Mouse (Mus musculus) hematopoietic stem cell, adult 5-6 weeks (primary cell): Measurements from ENCODE around the gene Cask. TPM values are rescaled to one million over a fixed set of nuclear protein-coding genes. Genes with fewer than 3 reads are reported as not detected.

ENCODE experiments used
- ATAC-seq, 2 experiments: fragments of 125-278 bp in 1 of 2; replicated peaks in 1 of 2; 2 replicates each; pipeline ENCODE4 v1.8.0; 2016 to 2017; ENCODE audit warnings: inconsistent platforms in 2 of 2, mild to moderate bottlenecking in 2 of 2, moderate number of reproducible peaks in 2 of 2, low read depth in 1 of 2, moderate TSS enrichment in 1 of 2; ENCODE audit not compliant: low FRiP score in 2 of 2, poor library complexity in 2 of 2, severe bottlenecking in 2 of 2, insufficient read depth in 1 of 2, low TSS enrichment in 1 of 2
- total RNA-seq: library from RNA; stranded (forward); fragments of 172-1452, 232-1000 nt; gene quantifications from 2 replicates; pipeline ENCODE4 v1.2.3, GENCODE M21; 2017

Gene Cask
- total RNA-seq, result 6.8 and 14.1 TPM in 2 replicates

- no peak for ATAC-seq
Observed at GRCm38 (mm10) chrX:13851285-13851684, at the start of gene Cask. Gene Cask, minus strand, starts transcription at chrX:13851367.

DNA sequence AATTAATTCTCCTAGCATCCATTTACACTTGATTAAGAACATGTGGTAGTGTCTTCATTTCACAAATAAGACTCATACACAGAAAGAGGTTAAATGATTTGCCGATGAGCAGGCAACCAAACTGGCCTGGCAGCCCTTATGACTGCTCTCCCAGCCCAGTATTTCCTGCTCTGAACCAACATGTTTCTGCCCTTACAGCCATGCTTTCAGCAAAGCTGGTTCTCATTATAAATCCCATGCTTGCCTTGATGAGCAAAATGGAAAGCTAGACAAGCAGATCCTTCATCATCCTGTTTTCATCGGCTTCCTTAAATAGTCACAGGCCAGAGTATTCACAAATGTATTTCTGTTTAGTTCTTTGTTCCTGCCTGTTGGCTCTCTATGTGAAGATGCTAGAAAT is 38.8 kb upstream of the Cask start:
- no peak for ATAC-seq

- no peak for ATAC-seq
Observed at GRCm38 (mm10) chrX:13884348-13884747, 33.2 kb upstream of the Cask start.

GRCm38 (mm10) chrX:13881969-13882368 is 30.8 kb upstream of the Cask start:
- no peak for ATAC-seq

GRCm38 (mm10) chrX:13860145-13860544 is 9.0 kb upstream of the Cask start:
- no peak for ATAC-seq

DNA sequence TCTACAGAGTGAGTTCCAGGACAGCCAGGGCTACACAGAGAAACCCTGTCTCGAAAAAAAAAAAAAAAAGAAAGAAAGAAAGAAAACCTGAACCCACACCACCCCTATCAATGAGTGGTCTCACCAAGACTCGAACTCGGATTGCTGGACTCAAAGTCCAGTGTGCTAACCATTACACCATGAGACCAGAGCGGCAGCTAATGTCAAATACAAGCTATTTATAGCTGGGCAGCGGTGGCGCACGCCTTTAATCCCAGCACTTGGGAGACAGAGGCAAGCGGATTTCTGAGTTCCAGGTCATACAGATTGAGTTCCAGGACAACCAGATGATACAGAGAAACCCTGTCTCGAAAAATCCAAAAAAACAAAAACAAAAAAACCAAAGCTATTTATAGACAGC is 7.9 kb upstream of the Cask start:
- ATAC-seq, result no peak

- no peak for ATAC-seq
Observed at GRCm38 (mm10) chrX:13848473-13848872, 2.7 kb downstream of the Cask start.

DNA sequence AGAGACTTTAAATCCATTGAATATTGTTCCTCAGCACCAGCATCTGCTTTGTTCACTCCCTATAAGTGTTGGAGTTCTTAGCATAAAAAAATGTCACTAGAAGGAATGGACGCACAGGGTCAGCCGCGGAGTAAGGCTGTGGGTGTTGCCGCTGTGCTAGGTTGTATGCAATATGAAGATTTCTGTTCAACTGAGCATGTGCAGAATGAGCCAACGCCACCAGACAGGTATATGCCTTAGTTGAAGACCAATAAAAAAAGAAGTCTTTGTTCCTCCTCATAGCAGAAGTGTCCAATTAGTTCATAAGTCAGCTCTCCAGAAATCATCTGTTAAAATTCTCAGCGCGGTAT is 3.7 kb downstream of the Cask start:
- peak; percentile 26 to 47; a peak in 2 of 4 replicates for ATAC-seq

DNA sequence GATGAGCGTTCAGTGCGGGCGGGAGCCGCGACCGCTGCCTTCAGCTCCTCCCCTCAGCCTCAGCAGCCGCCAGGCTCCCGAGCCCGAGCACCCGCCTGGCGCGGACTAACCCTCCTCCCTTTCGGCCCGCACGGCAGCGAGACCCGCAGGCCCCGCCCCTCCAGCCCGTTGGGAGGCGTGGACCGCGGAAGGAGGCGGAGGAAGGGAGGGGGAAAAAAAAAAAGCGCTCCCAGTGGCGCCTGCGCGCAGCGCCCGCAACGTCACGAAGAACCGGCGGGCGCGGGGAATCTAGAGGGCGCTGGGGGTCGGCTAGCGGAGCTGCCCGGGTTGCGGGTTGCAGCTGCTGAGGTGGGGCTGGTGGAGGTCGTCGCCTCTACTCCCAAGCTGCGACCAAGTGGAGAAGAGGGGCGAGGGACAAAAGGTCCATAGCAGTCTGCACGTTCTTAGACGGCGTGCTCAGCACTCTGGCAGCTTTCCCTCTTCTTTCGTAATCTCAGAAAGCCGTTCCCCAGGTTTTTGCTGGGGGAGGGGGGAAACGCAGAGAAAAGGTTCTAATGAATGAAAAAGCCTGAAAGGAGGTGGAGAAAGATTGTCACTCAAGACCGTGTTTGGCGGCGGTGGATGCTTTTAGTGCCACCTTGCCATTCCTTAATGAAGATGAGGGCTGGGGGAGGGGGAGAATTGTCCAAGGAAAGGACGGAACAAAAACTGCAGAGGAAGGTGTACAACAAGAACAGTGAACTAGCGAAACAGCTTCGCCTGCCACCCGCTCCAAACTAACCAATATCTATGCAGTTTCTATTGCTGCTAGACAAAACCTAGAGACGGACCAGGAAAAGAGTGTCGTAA is 4.3 kb downstream of the Cask start:
- ATAC-seq, result peak; percentile 88 to 93

DNA sequence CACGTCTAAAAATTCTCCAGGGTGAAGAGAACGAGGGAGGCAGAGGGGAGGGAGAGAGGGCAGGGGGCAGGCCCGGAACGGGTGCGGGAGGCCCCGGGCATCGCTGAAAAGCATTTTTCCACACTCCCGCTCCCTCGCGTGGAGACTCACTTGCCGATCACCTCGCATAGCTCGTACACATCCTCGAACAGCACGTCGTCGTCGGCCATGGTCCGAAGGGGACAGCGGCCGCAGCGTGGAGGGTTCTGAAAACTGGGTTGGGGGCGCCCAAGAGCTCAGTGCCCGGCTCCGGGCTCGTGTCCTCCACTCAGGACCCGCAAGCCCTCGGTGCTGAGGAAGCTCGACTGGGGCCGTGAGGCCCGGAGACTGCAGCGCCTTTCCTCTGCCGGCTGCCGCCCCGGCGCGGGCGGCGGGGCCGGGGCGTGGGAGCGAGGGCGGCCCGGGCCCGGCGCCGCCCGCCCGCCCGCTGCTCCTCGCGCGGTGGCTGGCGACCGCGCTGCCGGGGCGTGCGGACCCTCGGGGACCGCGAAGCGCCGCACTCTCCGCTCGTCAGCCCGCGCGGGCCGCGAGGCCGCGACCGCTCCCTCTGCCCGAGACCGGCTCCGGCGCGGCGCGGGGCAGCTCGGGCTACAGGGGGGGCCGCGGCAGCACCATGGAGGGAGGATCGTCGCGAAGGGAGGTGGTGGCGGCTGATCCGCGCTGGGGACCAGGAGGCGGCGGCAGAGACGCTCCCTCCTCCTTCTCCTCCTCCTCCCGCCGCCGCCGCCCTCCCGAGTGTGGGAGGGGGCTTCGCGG is 5.1 kb downstream of the Cask start:
- ATAC-seq, result no peak; a peak in 2 of 4 replicates

DNA sequence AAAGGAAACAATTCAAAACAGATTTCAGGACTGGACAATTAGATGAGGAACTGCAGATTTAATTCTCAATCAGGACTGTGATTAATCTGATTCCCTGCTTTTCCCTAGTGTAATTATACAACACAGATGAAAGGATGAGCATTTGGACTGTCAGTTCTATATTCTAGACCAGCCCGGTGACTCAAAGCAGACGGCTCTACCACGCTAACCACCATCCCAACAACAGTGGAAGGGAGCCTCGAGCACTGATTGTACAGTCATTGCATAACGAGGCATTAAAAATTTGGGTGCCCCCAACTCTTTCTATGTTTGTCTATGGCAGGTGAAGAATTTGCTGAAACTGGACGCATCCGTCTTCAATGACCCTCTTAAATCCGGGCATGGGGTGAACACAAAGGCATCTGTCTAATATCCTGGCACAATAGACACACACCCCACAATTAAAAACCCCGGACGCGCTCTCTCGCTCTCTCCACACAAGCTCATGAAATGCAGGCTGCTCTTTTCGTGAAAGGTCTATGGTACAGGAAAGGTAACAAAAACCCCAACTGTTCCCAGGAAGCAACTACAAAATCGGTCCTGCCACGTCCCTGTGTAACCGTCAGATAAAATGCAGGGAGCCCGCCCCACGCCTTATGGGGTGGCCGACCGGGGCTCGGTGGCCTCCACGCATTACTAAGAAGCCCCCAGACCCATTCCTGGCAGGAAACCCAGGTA is 5.9 kb downstream of the Cask start:
- ATAC-seq, result no peak

- ATAC-seq, result no peak
Observed at GRCm38 (mm10) chrX:13822792-13823191, 28.4 kb downstream of the Cask start.

- 0 out of 4 replicates have a peak, but pooled peaks of 1 of the 2 experiments have one; percentile 22 for ATAC-seq
Observed at GRCm38 (mm10) chrX:13798754-13799153, 52.4 kb downstream of the Cask start.

DNA sequence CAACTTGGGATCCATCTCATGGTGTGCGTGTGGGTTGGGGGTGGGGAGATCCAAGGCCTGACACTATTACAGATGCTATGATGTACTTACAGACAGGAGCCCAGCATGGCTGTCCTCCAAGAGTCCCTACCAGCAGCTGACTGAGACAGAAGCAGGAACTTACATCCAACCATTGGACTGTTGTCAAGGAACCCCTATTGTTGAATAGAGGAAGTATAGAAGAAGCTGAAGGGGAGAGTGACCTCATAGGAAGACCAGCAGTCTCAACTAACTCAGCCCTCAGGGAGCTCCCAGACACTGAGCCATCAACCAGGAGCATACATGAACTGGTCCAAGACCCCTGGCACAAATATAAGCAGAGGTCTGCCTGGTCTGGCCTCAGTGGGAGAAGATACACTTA is 85.5 kb downstream of the Cask start:
- ATAC-seq, result no peak

DNA sequence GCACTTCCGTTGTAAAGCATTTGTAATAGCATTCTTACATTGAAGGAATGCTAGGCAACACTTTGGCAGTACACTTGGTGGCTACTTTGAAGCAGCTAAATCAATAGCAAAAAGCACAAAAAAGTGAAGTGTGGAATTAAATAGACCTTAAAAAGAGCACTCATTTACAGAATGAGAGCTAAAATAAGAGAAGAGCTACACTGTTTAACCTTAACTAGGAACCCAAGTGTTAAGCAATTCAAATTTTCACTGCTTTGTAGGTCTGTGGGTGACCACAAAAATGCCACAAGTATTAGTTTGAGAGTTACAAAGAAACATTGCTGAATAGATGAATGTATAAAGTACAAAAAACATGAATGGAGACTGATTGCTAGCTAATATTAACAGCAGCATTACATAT is 86.1 kb downstream of the Cask start:
- no peak for ATAC-seq

GRCm38 (mm10) chrX:13757279-13758005 is 93.7 kb downstream of the Cask start:
- ATAC-seq, result no peak

DNA sequence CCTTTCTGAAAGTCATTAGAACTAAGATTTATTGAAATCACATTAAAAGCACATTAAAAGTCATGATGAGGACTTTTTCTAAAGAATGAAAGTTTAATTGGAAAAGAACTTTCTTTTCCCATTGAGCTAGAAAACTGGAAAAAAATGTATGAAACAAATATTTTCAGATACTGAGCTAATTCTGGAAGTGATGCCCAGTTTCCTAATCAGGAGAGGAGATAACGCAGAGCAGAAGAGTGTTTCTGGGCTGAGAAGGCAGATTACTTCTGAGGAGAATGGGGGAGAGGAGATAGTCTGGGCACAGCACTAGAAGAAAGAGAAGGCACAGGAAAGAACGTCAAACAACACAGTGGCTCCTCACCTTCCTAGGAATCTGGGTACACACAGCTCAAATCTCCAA is 110.1 kb downstream of the Cask start:
- no peak for ATAC-seq
